Mouse (Mus musculus) hindbrain, postnatal 0 days (tissue): ENCODE measurements around the gene Slc1a7. TPM values are rescaled to one million over a fixed set of nuclear protein-coding genes. Genes with fewer than 3 reads are reported as not detected.

Experiments used
- ATAC-seq: fragments of 200-750 bp; cut with Nextera tagmentation; 2 replicates; pipeline ENCODE4 v1.8.0; 2017; ENCODE audit warnings: mild to moderate bottlenecking, moderate TSS enrichment, moderate library complexity
- DNase-seq: peaks from one replicate; pipeline ENCODE4 v3.0.0-alpha.2; 2015; ENCODE audit warnings: low spot score
- H3K27ac ChIP-seq: fragments of 300-500 bp; sonication (generic); 2 replicates; pipeline ENCODE4 v1.5.1; 2014; ENCODE audit warnings: mild to moderate bottlenecking
- H3K27me3 ChIP-seq: fragments of 300-500 bp; sonication (generic); 2 replicates; pipeline ENCODE4 v1.6.1; 2014; ENCODE audit warnings: low read length, mixed read lengths; ENCODE audit not compliant: insufficient read depth
- H3K36me3 ChIP-seq: fragments of 300-500 bp; sonication (generic); 2 replicates; pipeline ENCODE4 v1.6.1; 2014; ENCODE audit warnings: low read length, mixed read lengths; ENCODE audit not compliant: insufficient read depth
- H3K4me1 ChIP-seq: fragments of 300-500 bp; sonication (generic); 2 replicates; pipeline ENCODE4 v1.6.1; 2014; ENCODE audit warnings: antibody characterized with exemption, low read length, mixed read lengths; ENCODE audit not compliant: insufficient read depth
- H3K4me2 ChIP-seq: fragments of 300-500 bp; sonication (generic); 2 replicates; pipeline ENCODE4 v1.6.1; 2014; ENCODE audit warnings: low read depth, mild to moderate bottlenecking, low read length, moderate library complexity, mixed read lengths
- H3K4me3 ChIP-seq: fragments of 300-500 bp; sonication (generic); 2 replicates; pipeline ENCODE4 v1.5.1; 2014; ENCODE audit warnings: low read length
- H3K9ac ChIP-seq: fragments of 300-500 bp; sonication (generic); replicated peaks from 2 replicates; pipeline ENCODE4 v1.6.1; 2014; ENCODE audit warnings: mild to moderate bottlenecking, low read length, moderate library complexity, mixed read lengths
- H3K9me3 ChIP-seq: fragments of 300-500 bp; sonication (generic); 2 replicates; pipeline ENCODE4 v1.6.1; 2016; ENCODE audit warnings: low read length, mixed read lengths
- CTCF ChIP-seq: IDR thresholded peaks from 2 replicates; pipeline ENCODE4 v1.5.1; 2016; ENCODE audit warnings: antibody characterized with exemption, control low read depth, low read depth
- WGBS: fragments of 180-500 bp; shearing (Covaris S2); extraction: QIAGEN DNeasy Blood & Tissue Kit; methylation state at CpG from one replicate; pipeline ENCODE4 v1.1.7; 2014; 5-methylcytosine and 5-hydroxymethylcytosine counted together
- polyA plus RNA-seq: library from polyadenylated mRNA; unstranded; fragments of >200 nt; fragmentation: Nextera tagmentation; extraction: Ambion mirVana; gene quantifications from 2 replicates; pipeline ENCODE4 v1.2.1, GENCODE M21; 2015
- total RNA-seq: library from RNA; depleted of rRNA; stranded (reverse); fragments of >200 nt; gene quantifications from 2 replicates; pipeline ENCODE4 v1.2.3, GENCODE M21; 2014; rRNA removed

The Slc1a7 gene
- total and polyA plus RNA-seq, 2 experiments from 2014 or later: 0.05 TPM; not detected in 1

DNA sequence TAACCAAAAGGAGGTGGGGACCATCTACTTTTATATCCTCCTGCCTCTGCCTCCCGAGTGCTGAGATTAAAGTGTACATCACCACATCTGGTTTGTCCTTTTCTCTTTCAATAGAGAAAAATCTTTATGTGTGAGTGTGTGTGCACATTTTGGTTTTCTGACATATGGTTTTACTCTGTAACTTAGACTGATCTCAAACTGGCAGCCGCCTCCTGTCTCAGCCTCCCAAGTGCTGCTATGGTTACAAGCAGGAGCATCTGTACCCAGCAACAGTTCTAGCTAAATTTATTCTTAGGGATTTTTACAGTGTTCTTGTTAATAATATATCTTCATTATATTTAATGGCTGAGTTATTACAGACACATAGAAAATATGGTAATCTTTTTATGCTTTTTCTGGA, 89.1 kb downstream of the Slc1a7 start:
- Histone ChIP-seq H3K4me1 (no peaks in the 10 kb centered on the region), H3K4me2 (no peak overlapping the region), H3K9ac (no peak overlapping the region), H3K9me3 (no peaks in the 10 kb centered on the region), H3K27me3 (no peaks in the 10 kb centered on the region), H3K27ac (no peak overlapping the region), H3K4me3 (no peak overlapping the region), H3K36me3 (peaks cover 21% of the 10 kb centered on the region)
- no peak for TF ChIP-seq CTCF
- 97% methylated on average over 2 of the region's 2 CpGs for WGBS
- no peak for DNase-seq
- no peak for ATAC-seq

- Histone ChIP-seq H3K27me3 (no peaks in the 10 kb centered on the region), H3K4me1 (no peaks in the 10 kb centered on the region), H3K9me3 (no peaks in the 10 kb centered on the region), H3K36me3 (peaks cover 19% of the 10 kb centered on the region), H3K4me2 (no peak overlapping the region), H3K9ac (no peak overlapping the region), H3K27ac (no peak overlapping the region), H3K4me3 (no peak overlapping the region)
- DNase-seq (no peak), ATAC-seq (no peak)
- WGBS: 86% methylated on average over 10 of the region's 10 CpGs
- TF ChIP-seq CTCF: no peak
These were observed 90.0 kb downstream of the Slc1a7 start for GRCm38 (mm10) chr4:108058166-108058565.

- no peak for TF ChIP-seq CTCF
- H3K4me3 ChIP-seq: no peak overlapping the region
- H3K27ac ChIP-seq: no peak overlapping the region
- peak overlapping the region; percentile 3; the same call in 1 of the 2 replicates for H3K4me2 ChIP-seq
- WGBS: 41% methylated on average over 19 of the region's 19 CpGs
- no peaks in the 10 kb centered on the region for H3K27me3 ChIP-seq
- no peak for DNase-seq
- peaks cover 9% of the 10 kb centered on the region for H3K36me3 ChIP-seq
- no peaks in the 10 kb centered on the region for H3K9me3 ChIP-seq
- H3K4me1 ChIP-seq: no peaks in the 10 kb centered on the region
- no peak overlapping the region for H3K9ac ChIP-seq
- ATAC-seq: no peak
These were observed 91.7 kb downstream of the Slc1a7 start for GRCm38 (mm10) chr4:108059601-108060379.

DNA sequence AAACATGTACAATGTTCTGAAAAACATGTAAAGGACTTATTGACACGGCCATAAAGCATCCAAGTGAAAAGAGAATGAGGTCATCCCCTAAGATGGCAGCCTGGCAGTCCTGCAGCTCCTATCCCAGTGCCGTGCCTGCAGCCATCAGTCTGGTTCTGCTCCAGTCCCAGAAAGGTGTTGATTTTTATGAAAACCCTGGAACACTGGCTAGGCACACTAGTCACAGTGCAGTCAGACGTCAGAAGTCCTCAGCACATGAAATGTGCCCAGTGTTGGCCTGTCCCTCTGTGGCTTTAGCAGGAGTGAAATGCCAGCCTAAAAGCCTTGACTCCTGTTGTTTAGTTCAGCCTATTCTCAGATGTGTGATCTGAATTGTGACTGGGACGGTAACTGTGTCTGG, 92.6 kb downstream of the Slc1a7 start:
- H3K27me3 ChIP-seq: no peaks in the 10 kb centered on the region
- 66% methylated on average over 4 of the region's 4 CpGs for WGBS
- H3K9me3 ChIP-seq: no peaks in the 10 kb centered on the region
- no peak overlapping the region for H3K4me2 ChIP-seq
- no peak for ATAC-seq
- no peak for DNase-seq
- H3K9ac ChIP-seq: no peak overlapping the region
- TF ChIP-seq CTCF: no peak
- no peak overlapping the region for H3K27ac ChIP-seq
- peaks cover 3% of the 10 kb centered on the region; the same call in 1 of the 2 replicates for H3K36me3 ChIP-seq
- H3K4me3 ChIP-seq: no peak overlapping the region
- no peaks in the 10 kb centered on the region for H3K4me1 ChIP-seq

- H3K36me3 ChIP-seq: peaks cover 6% of the 10 kb centered on the region; the same call in 1 of the 2 replicates
- no peaks in the 10 kb centered on the region for H3K9me3 ChIP-seq
- H3K4me3 ChIP-seq: no peak overlapping the region
- no peak overlapping the region for H3K27ac ChIP-seq
- H3K4me1 ChIP-seq: no peaks in the 10 kb centered on the region
- no peak overlapping the region for H3K9ac ChIP-seq
- WGBS: 94% methylated on average over 5 of the region's 5 CpGs
- no peak for ATAC-seq
- DNase-seq: no peak
- H3K27me3 ChIP-seq: no peaks in the 10 kb centered on the region
- no peak for TF ChIP-seq CTCF
- no peak overlapping the region for H3K4me2 ChIP-seq
These were observed 94.4 kb downstream of the Slc1a7 start for GRCm38 (mm10) chr4:108062524-108062923.

Other genes with a start within 250 kb of the Slc1a7 start
- gene Lrp8, start 166.1 kb upstream of the Slc1a7 start, total RNA-seq: 62.2 and 65.9 TPM in 2 replicates
- gene Lrp8, start 166.1 kb upstream of the Slc1a7 start, polyA plus RNA-seq: 33.9 and 34.5 TPM in 2 replicates
- 31.7 and 35.4 TPM in 2 replicates for gene Magoh, start 88.6 kb upstream of the Slc1a7 start, total RNA-seq
- gene Magoh, start 88.6 kb upstream of the Slc1a7 start, polyA plus RNA-seq: 124 and 129 TPM in 2 replicates
- gene 0610037L13Rik, start 78.5 kb upstream of the Slc1a7 start, total RNA-seq: 33.2 and 58.3 TPM in 2 replicates
- 110 and 111 TPM in 2 replicates for gene 0610037L13Rik, start 78.5 kb upstream of the Slc1a7 start, polyA plus RNA-seq
- 17.4 and 19.2 TPM in 2 replicates for gene Cpt2, start 44.7 kb upstream of the Slc1a7 start, total RNA-seq
- 13.8 TPM in 2 replicates for gene Cpt2, start 44.7 kb upstream of the Slc1a7 start, polyA plus RNA-seq
- gene Podn, start 128.1 kb downstream of the Slc1a7 start, total RNA-seq: 2.5 and 4.0 TPM in 2 replicates
- 0.74 and 1.2 TPM in 2 replicates for gene Podn, start 128.1 kb downstream of the Slc1a7 start, polyA plus RNA-seq
- 111 and 142 TPM in 2 replicates for gene Scp2, start 176.7 kb downstream of the Slc1a7 start, total RNA-seq
- 239 and 255 TPM in 2 replicates for gene Scp2, start 176.7 kb downstream of the Slc1a7 start, polyA plus RNA-seq
- 13.7 and 26.5 TPM in 2 replicates for gene Echdc2, start 197.1 kb downstream of the Slc1a7 start, total RNA-seq
- gene Echdc2, start 197.1 kb downstream of the Slc1a7 start, polyA plus RNA-seq: 14.4 and 19.3 TPM in 2 replicates
- 0.42 TPM in 1 of 2 replicates, not detected in the other for gene Zyg11a, start 249.7 kb downstream of the Slc1a7 start, total RNA-seq
- 0.10 TPM in 1 of 2 replicates, not detected in the other for gene Zyg11a, start 249.7 kb downstream of the Slc1a7 start, polyA plus RNA-seq